Mouse (Mus musculus): ENCODE measurements around the gene Zfp768.

Gene Zfp768

DNA sequence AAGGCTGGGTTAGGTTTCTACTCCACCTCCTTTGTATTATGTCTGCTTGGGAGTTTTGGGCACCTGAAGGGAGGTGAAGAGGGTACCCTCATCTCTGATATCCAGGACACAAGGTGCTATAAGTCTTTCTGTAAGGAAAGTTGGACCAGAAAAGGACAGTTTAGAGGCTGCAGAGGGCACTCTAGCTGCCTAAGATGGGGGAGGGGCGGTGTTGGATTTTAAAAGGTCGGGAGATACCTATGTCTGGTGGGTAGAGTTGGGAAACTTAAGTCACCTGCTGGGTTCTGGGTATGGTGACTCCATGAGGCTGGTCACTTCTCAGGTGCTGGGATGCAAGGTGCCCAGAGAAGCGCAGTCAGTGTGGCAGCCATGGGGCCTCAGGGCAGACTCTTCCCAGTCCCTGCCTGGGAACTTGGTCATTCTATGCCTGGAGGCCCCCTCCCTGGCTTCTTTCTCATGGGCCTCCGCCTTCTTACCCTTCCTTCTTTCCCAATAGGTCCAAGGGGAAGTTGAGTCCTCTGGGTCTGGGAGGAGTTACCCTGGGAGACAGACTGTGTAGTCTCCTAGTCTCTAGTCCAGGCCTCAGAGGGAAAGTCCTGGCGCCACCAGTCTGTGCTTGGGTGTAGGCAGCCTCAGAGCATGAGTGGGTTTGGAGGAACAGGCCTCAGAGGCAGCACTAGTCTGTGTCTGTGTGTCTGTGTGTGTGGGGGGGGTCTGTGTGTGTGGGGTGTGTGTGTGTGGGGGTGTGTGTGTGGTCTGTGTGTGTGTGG lies 48.4 kb downstream of the Zfp768 start:
- Histone ChIP-seq H3K36me3 (ENCODE audit: control insufficient read depth, insufficient read depth, low read length, poor library complexity, severe bottlenecking) (peaks cover 5% of the 10 kb centered on the region), H3K27me3 (ENCODE audit: control insufficient read depth, insufficient read depth, low read length, poor library complexity, severe bottlenecking) (no peaks in the 10 kb centered on the region)
- DNase-seq (ENCODE audit: low read depth, low spot score) = no peak

DNA sequence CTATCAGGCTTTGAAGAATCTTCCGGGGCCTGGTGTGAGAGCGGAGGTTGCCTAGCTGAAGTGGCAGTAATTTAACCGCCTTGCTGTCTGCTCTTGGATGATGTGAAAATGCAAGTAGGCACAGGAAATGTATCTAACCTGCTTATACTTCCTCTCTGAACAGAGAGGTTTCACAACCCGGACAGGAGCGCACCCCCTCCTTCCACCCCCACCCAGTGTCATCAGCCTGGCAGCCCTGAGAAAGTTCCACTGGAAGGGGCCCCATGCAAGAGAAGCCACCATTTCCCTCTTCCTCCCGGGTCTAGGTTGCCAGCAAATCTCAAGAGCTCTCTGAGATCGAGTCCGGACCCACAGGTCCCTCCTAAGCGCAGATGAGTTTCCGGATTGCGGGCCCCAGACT lies 49.3 kb downstream of the Zfp768 start, which contains the start of gene Itgal:
Itgal (plus strand) TSS at position 163 of the 400 bp plus-strand sequence.
- peak; percentile 76 for DNase-seq (ENCODE audit: low read depth, low spot score)
- H3K27me3 ChIP-seq (ENCODE audit: control insufficient read depth, insufficient read depth, low read length, poor library complexity, severe bottlenecking) = no peaks in the 10 kb centered on the region
- H3K36me3 ChIP-seq (ENCODE audit: control insufficient read depth, insufficient read depth, low read length, poor library complexity, severe bottlenecking) = peaks cover 4% of the 10 kb centered on the region

Data from splenic B cell, adult 2 months (primary cell).